Mouse (Mus musculus): ENCODE data around the gene Scd1. TPM values are rescaled to one million over a fixed set of nuclear protein-coding genes. Genes with fewer than 3 reads are reported as not detected.

Gene Scd1
- polyA plus RNA-seq, 1 experiment from 2014 or later, result 0.93 TPM

- Histone ChIP-seq H3K27me3 (no peaks in the 10 kb centered on the region), H3K27ac (no peak overlapping the region), H3K9ac (no peak overlapping the region), H3K4me1 (replicated peaks) (no peaks in the 10 kb centered on the region), H3K4me3 (no peak overlapping the region), H3K4me2 (no peak overlapping the region), H3K36me3 (no peaks in the 10 kb centered on the region), H3K9me3 (replicated peaks) (no peaks in the 10 kb centered on the region)
- WGBS, result 61% methylated on average over 7 of the region's 7 CpGs
- ATAC-seq (replicated peaks; ENCODE audit: insufficient number of reproducible peaks, insufficient read depth, low FRiP score, low read depth), result no peak
Measured at GRCm38 (mm10) chr19:44394972-44395371, 12.7 kb downstream of the Scd1 start.

GRCm38 (mm10) chr19:44393962-44394422 lies 13.7 kb downstream of the Scd1 start:
- ATAC-seq (replicated peaks; ENCODE audit: insufficient number of reproducible peaks, insufficient read depth, low FRiP score, low read depth), result no peak
- H3K4me3 ChIP-seq, result no peak overlapping the region
- H3K27ac ChIP-seq, result no peak overlapping the region
- H3K27me3 ChIP-seq, result no peaks in the 10 kb centered on the region
- no peak overlapping the region for H3K9ac ChIP-seq
- 0 out of 2 replicates have a peak, but pooled peaks cover under 1% of the 10 kb centered on the region for H3K4me1 ChIP-seq (replicated peaks)
- H3K4me2 ChIP-seq, result no peak overlapping the region
- 59% methylated on average over 5 of the region's 5 CpGs for WGBS
- no peaks in the 10 kb centered on the region for H3K9me3 ChIP-seq (replicated peaks)
- no peaks in the 10 kb centered on the region for H3K36me3 ChIP-seq

GRCm38 (mm10) chr19:44392339-44393009 lies 15.2 kb downstream of the Scd1 start:
- peaks cover 13% of the 10 kb centered on the region for H3K4me1 ChIP-seq (replicated peaks)
- no peaks in the 10 kb centered on the region for H3K27me3 ChIP-seq
- no peak overlapping the region for H3K9ac ChIP-seq
- no peak overlapping the region for H3K4me3 ChIP-seq
- ATAC-seq (replicated peaks; ENCODE audit: insufficient number of reproducible peaks, insufficient read depth, low FRiP score, low read depth), result no peak
- no peaks in the 10 kb centered on the region for H3K9me3 ChIP-seq (replicated peaks)
- H3K36me3 ChIP-seq, result no peaks in the 10 kb centered on the region
- H3K4me2 ChIP-seq, result no peak overlapping the region
- 77% methylated on average over 5 of the region's 5 CpGs for WGBS
- H3K27ac ChIP-seq, result no peak overlapping the region

DNA sequence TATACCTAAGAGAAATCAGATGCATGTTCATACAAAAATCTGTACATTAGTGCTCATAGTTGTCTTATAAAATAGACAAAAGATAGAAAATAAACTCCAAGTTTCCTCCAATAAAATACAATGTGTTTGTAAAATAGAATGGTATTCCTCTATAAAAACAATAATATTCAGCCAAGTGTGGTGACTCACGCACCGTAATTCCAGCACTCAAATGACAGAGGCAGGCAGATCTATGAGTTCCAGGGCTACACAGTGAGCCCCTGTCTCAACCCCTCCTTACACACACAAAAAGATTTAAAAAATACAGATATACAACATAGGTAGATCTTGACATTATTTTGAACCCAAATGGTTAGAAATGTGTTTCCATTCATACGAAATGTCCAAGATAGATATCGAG lies 15.8 kb downstream of the Scd1 start:
- ATAC-seq (replicated peaks; ENCODE audit: insufficient number of reproducible peaks, insufficient read depth, low FRiP score, low read depth), result no peak

GRCm38 (mm10) chr19:44389507-44389906 lies 18.2 kb downstream of the Scd1 start:
- Histone ChIP-seq H3K27ac (no peak overlapping the region), H3K4me3 (no peak overlapping the region), H3K9me3 (replicated peaks) (no peaks in the 10 kb centered on the region), H3K36me3 (no peaks in the 10 kb centered on the region), H3K4me1 (replicated peaks) (peaks cover 16% of the 10 kb centered on the region), H3K27me3 (no peaks in the 10 kb centered on the region), H3K9ac (no peak overlapping the region), H3K4me2 (no peak overlapping the region)
- ATAC-seq (replicated peaks; ENCODE audit: insufficient number of reproducible peaks, insufficient read depth, low FRiP score, low read depth), result no peak
- WGBS, result 59% methylated on average over 1 of the region's 1 CpGs

More for the DNA sequence above, 15.8 kb downstream of the Scd1 start:
- Histone ChIP-seq H3K9ac (no peak overlapping the region), H3K4me1 (replicated peaks) (peaks cover 16% of the 10 kb centered on the region), H3K4me3 (no peak overlapping the region), H3K36me3 (no peaks in the 10 kb centered on the region), H3K9me3 (replicated peaks) (no peaks in the 10 kb centered on the region), H3K27ac (no peak overlapping the region), H3K4me2 (no peak overlapping the region), H3K27me3 (no peaks in the 10 kb centered on the region)
- WGBS, result 88% methylated on average over 4 of the region's 4 CpGs

GRCm38 (mm10) chr19:44388475-44389428 lies 18.9 kb downstream of the Scd1 start:
- Histone ChIP-seq H3K4me2 (peak overlapping the region; percentile 73), H3K4me1 (replicated peaks) (peaks cover 16% of the 10 kb centered on the region), H3K27ac (peak overlapping the region; percentile 86), H3K9ac (peak overlapping the region; percentile 49), H3K4me3 (peak overlapping the region; percentile 57), H3K27me3 (no peaks in the 10 kb centered on the region), H3K36me3 (no peaks in the 10 kb centered on the region), H3K9me3 (replicated peaks) (no peaks in the 10 kb centered on the region)
- peak; percentile 97 for ATAC-seq (replicated peaks; ENCODE audit: insufficient number of reproducible peaks, insufficient read depth, low FRiP score, low read depth)
- 4% methylated on average over 41 of the region's 41 CpGs for WGBS

DNA sequence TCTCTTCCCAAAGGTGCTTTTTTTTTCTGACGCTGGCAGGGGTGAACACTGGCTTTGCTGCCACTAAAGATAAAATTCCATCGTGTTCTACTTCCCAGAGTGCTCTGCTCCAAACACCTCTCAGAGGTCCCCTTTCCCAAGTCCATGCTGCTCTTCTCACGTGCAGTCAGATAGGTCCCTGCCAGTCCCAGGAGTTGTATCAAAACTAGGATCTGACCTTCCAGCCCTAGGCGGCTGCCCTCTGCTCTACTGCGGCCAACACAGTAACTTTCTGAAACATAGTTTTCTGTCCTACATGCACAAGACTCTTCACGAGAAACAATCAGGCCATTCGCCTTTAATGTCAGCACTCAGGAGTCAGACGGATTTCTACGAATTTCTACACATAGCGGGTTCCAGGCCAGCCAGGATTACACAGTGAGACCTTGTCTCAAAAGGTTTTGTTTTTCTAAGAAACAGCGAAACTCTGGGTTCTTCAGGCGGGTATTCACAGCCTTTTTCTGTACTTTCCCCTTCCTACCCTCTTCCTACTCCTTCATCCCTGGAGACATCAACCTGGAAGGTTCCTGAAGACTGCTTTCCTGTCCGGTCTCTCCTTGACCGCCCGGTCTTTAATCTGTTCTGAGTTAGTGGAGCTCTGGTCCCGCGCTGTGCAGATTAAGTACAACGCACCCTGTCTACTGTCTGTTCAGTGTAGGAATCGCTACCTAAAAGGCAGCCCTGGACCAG lies 19.8 kb downstream of the Scd1 start:
- peak overlapping the region; percentile 86 for H3K27ac ChIP-seq
- ATAC-seq (replicated peaks; ENCODE audit: insufficient number of reproducible peaks, insufficient read depth, low FRiP score, low read depth), result no peak
- no peaks in the 10 kb centered on the region for H3K36me3 ChIP-seq
- peaks cover 16% of the 10 kb centered on the region for H3K4me1 ChIP-seq (replicated peaks)
- no peaks in the 10 kb centered on the region for H3K27me3 ChIP-seq
- peak overlapping the region; percentile 57 for H3K4me3 ChIP-seq
- WGBS, result 15% methylated on average over 19 of the region's 19 CpGs
- no peaks in the 10 kb centered on the region for H3K9me3 ChIP-seq (replicated peaks)
- H3K9ac ChIP-seq, result peak overlapping the region; percentile 49
- H3K4me2 ChIP-seq, result peak overlapping the region; percentile 73

DNA sequence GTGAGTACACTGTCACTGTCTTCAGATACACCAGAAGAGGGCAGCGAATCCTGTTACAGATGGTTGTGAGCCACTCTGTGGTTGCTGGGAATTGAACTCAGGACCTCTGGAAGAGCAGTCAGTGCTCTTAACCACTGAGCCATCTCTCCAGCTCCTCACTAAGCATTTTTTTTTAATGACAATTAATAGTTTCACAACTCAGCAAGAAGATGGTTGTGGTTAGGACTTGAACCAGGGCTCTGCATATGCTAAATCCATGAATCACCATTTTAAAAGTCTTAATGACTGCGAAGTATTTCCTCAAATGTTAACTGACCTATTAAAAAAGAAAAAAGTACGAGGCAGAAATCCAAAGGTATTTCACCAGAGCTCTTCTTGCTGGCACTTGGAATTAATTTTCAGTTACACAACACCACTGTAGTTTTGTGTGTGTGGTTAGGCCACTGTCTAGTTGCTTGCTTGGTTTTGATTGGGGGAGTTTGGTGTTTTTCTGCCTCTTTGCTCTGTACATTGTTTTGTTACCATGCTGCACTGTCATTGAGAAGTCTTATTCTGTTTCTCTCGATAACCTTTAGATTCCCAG lies 20.5 kb downstream of the Scd1 start:
- ATAC-seq (replicated peaks; ENCODE audit: insufficient number of reproducible peaks, insufficient read depth, low FRiP score, low read depth), result no peak
- H3K36me3 ChIP-seq, result no peaks in the 10 kb centered on the region
- H3K4me2 ChIP-seq, result peak overlapping the region; percentile 73; the same call in 1 of the 2 replicates

DNA sequence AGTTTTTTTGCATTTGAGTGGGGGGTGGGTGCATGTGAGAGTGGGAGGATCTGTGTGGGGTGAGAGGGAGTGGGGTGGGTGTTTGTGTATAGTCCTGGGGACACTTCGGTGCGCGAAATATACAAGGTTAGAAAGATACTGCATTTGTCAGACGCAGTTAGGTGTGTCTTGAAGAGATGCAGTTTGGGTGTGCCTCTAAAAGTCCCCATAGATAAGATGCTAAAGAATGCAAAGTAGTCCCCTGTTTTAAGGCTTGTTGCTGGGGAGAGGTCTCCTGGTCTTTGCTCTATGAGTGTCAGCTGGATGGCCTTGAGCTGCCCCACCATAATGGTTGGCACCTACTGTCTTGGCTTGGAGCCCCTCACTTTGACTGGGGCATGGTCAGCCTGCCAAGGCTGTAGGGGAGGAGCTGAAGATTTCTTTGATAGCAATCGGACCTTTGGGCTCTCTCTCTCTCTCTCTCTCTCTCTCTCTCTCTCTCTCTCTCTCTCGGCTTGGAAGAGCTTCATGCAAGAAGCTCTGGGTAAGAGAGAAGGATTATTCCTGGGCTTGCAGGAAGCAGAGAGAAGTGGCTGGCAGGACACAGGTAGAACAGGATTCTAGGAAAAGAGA lies 21.7 kb downstream of the Scd1 start:
- Histone ChIP-seq H3K4me1 (replicated peaks) (peaks cover 16% of the 10 kb centered on the region), H3K9ac (no peak overlapping the region), H3K27ac (no peak overlapping the region), H3K27me3 (no peaks in the 10 kb centered on the region), H3K36me3 (no peaks in the 10 kb centered on the region), H3K9me3 (replicated peaks) (no peaks in the 10 kb centered on the region), H3K4me3 (no peak overlapping the region), H3K4me2 (no peak overlapping the region)
- ATAC-seq (replicated peaks; ENCODE audit: insufficient number of reproducible peaks, insufficient read depth, low FRiP score, low read depth), result no peak
- 56% methylated on average over 6 of the region's 6 CpGs for WGBS

More for the DNA sequence above, 20.5 kb downstream of the Scd1 start:
- 88% methylated on average over 4 of the region's 4 CpGs for WGBS
- Histone ChIP-seq H3K9ac (no peak overlapping the region), H3K9me3 (replicated peaks) (no peaks in the 10 kb centered on the region), H3K4me1 (replicated peaks) (peaks cover 16% of the 10 kb centered on the region), H3K4me3 (no peak overlapping the region), H3K27me3 (no peaks in the 10 kb centered on the region), H3K27ac (peak overlapping the region; percentile 86)

- H3K36me3 ChIP-seq, result no peaks in the 10 kb centered on the region
- ATAC-seq (replicated peaks; ENCODE audit: insufficient number of reproducible peaks, insufficient read depth, low FRiP score, low read depth), result no peak
- no peak overlapping the region for H3K9ac ChIP-seq
- peaks cover 8% of the 10 kb centered on the region for H3K4me1 ChIP-seq (replicated peaks)
- no peak overlapping the region for H3K4me2 ChIP-seq
- 76% methylated on average over 12 of the region's 12 CpGs for WGBS
- no peak overlapping the region for H3K27ac ChIP-seq
- no peaks in the 10 kb centered on the region for H3K27me3 ChIP-seq
- H3K4me3 ChIP-seq, result no peak overlapping the region
- H3K9me3 ChIP-seq (replicated peaks), result no peaks in the 10 kb centered on the region
Measured at GRCm38 (mm10) chr19:44382682-44383321, 24.9 kb downstream of the Scd1 start.

Data from heart, embryonic 15.5 days (tissue).